Mouse (Mus musculus): ENCODE results near the gene Apoa4. TPM values are rescaled to one million over a fixed set of nuclear protein-coding genes. Genes with fewer than 3 reads are reported as not detected.
A peak's percentile ranks its signal among the peaks of the same experiment; 100 is the strongest.

Gene Apoa4
- polyA plus RNA-seq, 1 experiment from 2014 or later, result 1.3 TPM

- no peak overlapping the region for H3K9ac ChIP-seq
- no peak overlapping the region for H3K27ac ChIP-seq (ENCODE audit: poor library complexity, severe bottlenecking)
- H3K36me3 ChIP-seq, result peaks cover 13% of the 10 kb centered on the region
- no peak for ATAC-seq (ENCODE audit: insufficient number of reproducible peaks, low FRiP score)
- H3K4me1 ChIP-seq (replicated peaks), result peaks cover 11% of the 10 kb centered on the region
- no peak overlapping the region for H3K4me2 ChIP-seq
- H3K4me3 ChIP-seq, result no peak overlapping the region
- peaks cover 14% of the 10 kb centered on the region; the same call in 1 of the 2 replicates for H3K27me3 ChIP-seq (replicated peaks)
- 39% methylated on average over 3 of the region's 3 CpGs for WGBS
- no peaks in the 10 kb centered on the region for H3K9me3 ChIP-seq (replicated peaks)
Measured at GRCm38 (mm10) chr9:46227064-46227614, 13.4 kb upstream of the Apoa4 start.

- peaks cover 18% of the 10 kb centered on the region; the same call in 1 of the 2 replicates for H3K27me3 ChIP-seq (replicated peaks)
- no peak within 1 kb of the TSS for H3K27ac ChIP-seq (ENCODE audit: poor library complexity, severe bottlenecking)
- H3K9ac ChIP-seq, result no peak within 1 kb of the TSS
- H3K36me3 ChIP-seq, result peaks cover 2% of the 10 kb centered on the region; the same call in 1 of the 2 replicates
- H3K4me1 ChIP-seq (replicated peaks), result peaks cover 11% of the 10 kb centered on the region
- H3K9me3 ChIP-seq (replicated peaks), result no peaks in the 10 kb centered on the region
- H3K4me2 ChIP-seq, result no peak within 1 kb of the TSS
- no peak within 1 kb of the TSS for H3K4me3 ChIP-seq
- ATAC-seq (ENCODE audit: insufficient number of reproducible peaks, low FRiP score), result no peak
- 53% methylated on average over 9 of the region's 9 CpGs for WGBS
Measured at GRCm38 (mm10) chr9:46228491-46228890, 12.0 kb upstream of the Apoa4 start, which contains the start of gene Apoa1. TSS of gene Apoa1 (plus strand) at chr9:46228580.

- no peaks in the 10 kb centered on the region for H3K36me3 ChIP-seq
- peak overlapping the region; percentile 46 for H3K4me3 ChIP-seq
- peak overlapping the region; percentile 62 for H3K9ac ChIP-seq
- peaks cover 25% of the 10 kb centered on the region; the same call in 1 of the 2 replicates for H3K27me3 ChIP-seq (replicated peaks)
- H3K27ac ChIP-seq (ENCODE audit: poor library complexity, severe bottlenecking), result no peak overlapping the region
- H3K4me1 ChIP-seq (replicated peaks), result peaks cover 11% of the 10 kb centered on the region
- H3K4me2 ChIP-seq, result peak overlapping the region; percentile 80
- peak; percentile 72 for ATAC-seq (ENCODE audit: insufficient number of reproducible peaks, low FRiP score)
- 15% methylated on average over 37 of the region's 37 CpGs for WGBS
- no peaks in the 10 kb centered on the region for H3K9me3 ChIP-seq (replicated peaks)
Measured at GRCm38 (mm10) chr9:46229573-46230449, 10.7 kb upstream of the Apoa4 start.

- Histone ChIP-seq H3K9me3 (replicated peaks) (no peaks in the 10 kb centered on the region), H3K27me3 (replicated peaks) (peaks cover 25% of the 10 kb centered on the region; the same call in 1 of the 2 replicates), H3K4me3 (peak overlapping the region; percentile 46), H3K36me3 (no peaks in the 10 kb centered on the region), H3K27ac (ENCODE audit: poor library complexity, severe bottlenecking) (no peak overlapping the region), H3K4me1 (replicated peaks) (peaks cover 11% of the 10 kb centered on the region), H3K9ac (peak overlapping the region; percentile 62), H3K4me2 (peak overlapping the region; percentile 80)
- no peak for ATAC-seq (ENCODE audit: insufficient number of reproducible peaks, low FRiP score)
- WGBS, result 31% methylated on average over 13 of the region's 13 CpGs
Measured at GRCm38 (mm10) chr9:46230450-46230975, 10.0 kb upstream of the Apoa4 start.

GRCm38 (mm10) chr9:46235196-46235595 is 5.3 kb upstream of the Apoa4 start:
- Histone ChIP-seq H3K36me3 (no peaks in the 10 kb centered on the region), H3K9me3 (replicated peaks) (no peaks in the 10 kb centered on the region), H3K27ac (ENCODE audit: poor library complexity, severe bottlenecking) (no peak overlapping the region), H3K27me3 (replicated peaks) (peaks cover 25% of the 10 kb centered on the region; the same call in 1 of the 2 replicates), H3K9ac (no peak overlapping the region), H3K4me1 (replicated peaks) (peaks cover 5% of the 10 kb centered on the region), H3K4me3 (no peak overlapping the region), H3K4me2 (no peak overlapping the region)
- WGBS, result 77% methylated on average over 6 of the region's 6 CpGs
- ATAC-seq (ENCODE audit: insufficient number of reproducible peaks, low FRiP score), result no peak

- Histone ChIP-seq H3K4me3 (no peak within 1 kb of the TSS), H3K4me1 (replicated peaks) (peaks cover 3% of the 10 kb centered on the region), H3K36me3 (no peaks in the 10 kb centered on the region), H3K9ac (no peak within 1 kb of the TSS), H3K9me3 (replicated peaks) (no peaks in the 10 kb centered on the region), H3K4me2 (no peak within 1 kb of the TSS), H3K27ac (ENCODE audit: poor library complexity, severe bottlenecking) (no peak within 1 kb of the TSS), H3K27me3 (replicated peaks) (peaks cover 25% of the 10 kb centered on the region; the same call in 1 of the 2 replicates)
- no peak for ATAC-seq (ENCODE audit: insufficient number of reproducible peaks, low FRiP score)
Measured at GRCm38 (mm10) chr9:46235596-46235648, 5.1 kb upstream of the Apoa4 start, which contains the start of gene Apoc3. TSS of gene Apoc3 (minus strand) at chr9:46235636.

GRCm38 (mm10) chr9:46235649-46236048 is 4.8 kb upstream of the Apoa4 start:
- Histone ChIP-seq H3K4me3 (no peak overlapping the region), H3K36me3 (no peaks in the 10 kb centered on the region), H3K4me1 (replicated peaks) (peaks cover under 1% of the 10 kb centered on the region), H3K27ac (ENCODE audit: poor library complexity, severe bottlenecking) (no peak overlapping the region), H3K4me2 (no peak overlapping the region), H3K9me3 (replicated peaks) (no peaks in the 10 kb centered on the region), H3K27me3 (replicated peaks) (peaks cover 23% of the 10 kb centered on the region; the same call in 1 of the 2 replicates), H3K9ac (no peak overlapping the region)
- WGBS, result 67% methylated on average over 4 of the region's 4 CpGs
- ATAC-seq (ENCODE audit: insufficient number of reproducible peaks, low FRiP score), result no peak

GRCm38 (mm10) chr9:46238850-46239249 is 1.6 kb upstream of the Apoa4 start:
- 83% methylated on average over 7 of the region's 7 CpGs for WGBS
- no peak for ATAC-seq (ENCODE audit: insufficient number of reproducible peaks, low FRiP score)
- H3K4me1 ChIP-seq (replicated peaks), result peaks cover 12% of the 10 kb centered on the region
- no peak overlapping the region for H3K27ac ChIP-seq (ENCODE audit: poor library complexity, severe bottlenecking)
- no peaks in the 10 kb centered on the region for H3K9me3 ChIP-seq (replicated peaks)
- no peak overlapping the region for H3K4me2 ChIP-seq
- H3K9ac ChIP-seq, result no peak overlapping the region
- no peaks in the 10 kb centered on the region for H3K36me3 ChIP-seq
- no peak overlapping the region for H3K4me3 ChIP-seq
- peaks cover 7% of the 10 kb centered on the region; the same call in 1 of the 2 replicates for H3K27me3 ChIP-seq (replicated peaks)

- ATAC-seq (ENCODE audit: insufficient number of reproducible peaks, low FRiP score), result no peak
Measured at GRCm38 (mm10) chr9:46241818-46242217, 1.3 kb downstream of the Apoa4 start.

GRCm38 (mm10) chr9:46243122-46243521 is 2.6 kb downstream of the Apoa4 start:
- WGBS, result 56% methylated on average over 4 of the region's 4 CpGs
- Histone ChIP-seq H3K27me3 (replicated peaks) (no peaks in the 10 kb centered on the region; the same call in 1 of the 2 replicates), H3K4me1 (replicated peaks) (peaks cover 17% of the 10 kb centered on the region), H3K4me3 (no peak overlapping the region), H3K9me3 (replicated peaks) (no peaks in the 10 kb centered on the region), H3K36me3 (no peaks in the 10 kb centered on the region), H3K4me2 (peak overlapping the region; percentile 18; the same call in 1 of the 2 replicates), H3K27ac (ENCODE audit: poor library complexity, severe bottlenecking) (no peak overlapping the region), H3K9ac (no peak overlapping the region)
- no peak for ATAC-seq (ENCODE audit: insufficient number of reproducible peaks, low FRiP score)

More at GRCm38 (mm10) chr9:46241818-46242217, 1.3 kb downstream of the Apoa4 start:
- Histone ChIP-seq H3K4me3 (no peak overlapping the region), H3K36me3 (no peaks in the 10 kb centered on the region), H3K4me1 (replicated peaks) (peaks cover 17% of the 10 kb centered on the region), H3K27me3 (replicated peaks) (no peaks in the 10 kb centered on the region; the same call in 1 of the 2 replicates), H3K4me2 (no peak overlapping the region), H3K9me3 (replicated peaks) (no peaks in the 10 kb centered on the region), H3K9ac (no peak overlapping the region), H3K27ac (ENCODE audit: poor library complexity, severe bottlenecking) (no peak overlapping the region)
- WGBS, result 63% methylated on average over 2 of the region's 2 CpGs

- Histone ChIP-seq H3K36me3 (no peaks in the 10 kb centered on the region), H3K27ac (ENCODE audit: poor library complexity, severe bottlenecking) (no peak overlapping the region), H3K4me3 (no peak overlapping the region), H3K27me3 (replicated peaks) (no peaks in the 10 kb centered on the region; the same call in 1 of the 2 replicates), H3K9me3 (replicated peaks) (no peaks in the 10 kb centered on the region), H3K9ac (no peak overlapping the region), H3K4me1 (replicated peaks) (peaks cover 17% of the 10 kb centered on the region), H3K4me2 (peak overlapping the region; percentile 18; the same call in 1 of the 2 replicates)
- ATAC-seq (ENCODE audit: insufficient number of reproducible peaks, low FRiP score), result no peak
- 27% methylated on average over 8 of the region's 8 CpGs for WGBS
Measured at GRCm38 (mm10) chr9:46243584-46243983, 3.1 kb downstream of the Apoa4 start.
